Mouse (Mus musculus) embryo, embryonic 11.5 days (tissue): Measurements from ENCODE around the gene Otub1.

Experiments
- DNase-seq: peaks from one replicate; pipeline ENCODE4 v3.0.0-alpha.2; 2012; ENCODE audit warnings: low read depth, low spot score

The Otub1 gene

GRCm38 (mm10) chr19:7148541-7149085 is 57.5 kb downstream of the Otub1 start:
- DNase-seq: no peak
